Mouse (Mus musculus) liver, embryonic 11.5 days (tissue): ENCODE measurements around the gene Kpna2. TPM values are rescaled to one million over a fixed set of nuclear protein-coding genes. Genes with fewer than 3 reads are reported as not detected.
"Not testable (repeated sequence)": the region's sequence is repeated elsewhere in the genome, so short reads cannot be mapped to it uniquely, and the experiment has no call there.

ENCODE experiments used
- ATAC-seq: fragments of 200-750 bp; cut with Nextera tagmentation; replicated peaks from 2 replicates; pipeline ENCODE4 v1.8.0; 2017; ENCODE audit warnings: moderate number of reproducible peaks, mild to moderate bottlenecking, moderate TSS enrichment, moderate library complexity; ENCODE audit not compliant: low FRiP score
- DNase-seq: peaks from one replicate; pipeline ENCODE4 v3.0.0-alpha.2; 2017; ENCODE audit warnings: low spot score
- H3K27ac ChIP-seq: fragments of 300-500 bp; sonication (generic); 2 replicates; pipeline ENCODE4 v1.5.1; 2014; ENCODE audit warnings: mild to moderate bottlenecking, low read depth, low read length, control low read depth
- H3K27me3 ChIP-seq: fragments of 300-500 bp; sonication (generic); replicated peaks from 2 replicates; pipeline ENCODE4 v1.6.1; 2014; ENCODE audit warnings: low read length, mixed read lengths; ENCODE audit not compliant: control insufficient read depth, insufficient read depth
- H3K36me3 ChIP-seq: fragments of 300-500 bp; sonication (generic); 2 replicates; pipeline ENCODE4 v1.6.1; 2014; ENCODE audit warnings: mild to moderate bottlenecking, low read length, moderate library complexity, mixed read lengths; ENCODE audit not compliant: control insufficient read depth, insufficient read depth
- H3K4me1 ChIP-seq: fragments of 300-500 bp; sonication (generic); replicated peaks from 2 replicates; pipeline ENCODE4 v1.6.1; 2014; ENCODE audit warnings: low read length, mixed read lengths; ENCODE audit not compliant: control insufficient read depth, insufficient read depth
- H3K4me2 ChIP-seq: fragments of 300-500 bp; sonication (generic); 2 replicates; pipeline ENCODE4 v1.6.1; 2014; ENCODE audit warnings: mild to moderate bottlenecking, control low read depth, moderate library complexity
- H3K4me3 ChIP-seq: fragments of 300-500 bp; sonication (generic); 2 replicates; pipeline ENCODE4 v1.5.1; 2014; ENCODE audit warnings: low read depth, low read length, control low read depth
- H3K9ac ChIP-seq: fragments of 300-500 bp; sonication (generic); 2 replicates; pipeline ENCODE4 v1.6.1; 2014; ENCODE audit warnings: low read depth, low read length, control low read depth
- H3K9me3 ChIP-seq: fragments of 300-500 bp; sonication (generic); 2 replicates; pipeline ENCODE4 v1.6.1; 2016; ENCODE audit warnings: low read length, inconsistent platforms, mixed read lengths; ENCODE audit not compliant: control insufficient read depth
- WGBS: fragments of 180-500 bp; shearing (Covaris S2); extraction: QIAGEN DNeasy Blood & Tissue Kit; methylation state at CpG from one replicate; pipeline ENCODE4 v1.1.7; 2014; 5-methylcytosine and 5-hydroxymethylcytosine counted together
- polyA plus RNA-seq: library from polyadenylated mRNA; unstranded; fragments of >200 nt; fragmentation: Nextera tagmentation; extraction: Ambion mirVana; gene quantifications from 2 replicates; pipeline ENCODE4 v1.2.1, GENCODE M21; 2014

Kpna2 gene
- polyA plus RNA-seq, 1 experiment from 2014 or later, result 448 TPM

DNA sequence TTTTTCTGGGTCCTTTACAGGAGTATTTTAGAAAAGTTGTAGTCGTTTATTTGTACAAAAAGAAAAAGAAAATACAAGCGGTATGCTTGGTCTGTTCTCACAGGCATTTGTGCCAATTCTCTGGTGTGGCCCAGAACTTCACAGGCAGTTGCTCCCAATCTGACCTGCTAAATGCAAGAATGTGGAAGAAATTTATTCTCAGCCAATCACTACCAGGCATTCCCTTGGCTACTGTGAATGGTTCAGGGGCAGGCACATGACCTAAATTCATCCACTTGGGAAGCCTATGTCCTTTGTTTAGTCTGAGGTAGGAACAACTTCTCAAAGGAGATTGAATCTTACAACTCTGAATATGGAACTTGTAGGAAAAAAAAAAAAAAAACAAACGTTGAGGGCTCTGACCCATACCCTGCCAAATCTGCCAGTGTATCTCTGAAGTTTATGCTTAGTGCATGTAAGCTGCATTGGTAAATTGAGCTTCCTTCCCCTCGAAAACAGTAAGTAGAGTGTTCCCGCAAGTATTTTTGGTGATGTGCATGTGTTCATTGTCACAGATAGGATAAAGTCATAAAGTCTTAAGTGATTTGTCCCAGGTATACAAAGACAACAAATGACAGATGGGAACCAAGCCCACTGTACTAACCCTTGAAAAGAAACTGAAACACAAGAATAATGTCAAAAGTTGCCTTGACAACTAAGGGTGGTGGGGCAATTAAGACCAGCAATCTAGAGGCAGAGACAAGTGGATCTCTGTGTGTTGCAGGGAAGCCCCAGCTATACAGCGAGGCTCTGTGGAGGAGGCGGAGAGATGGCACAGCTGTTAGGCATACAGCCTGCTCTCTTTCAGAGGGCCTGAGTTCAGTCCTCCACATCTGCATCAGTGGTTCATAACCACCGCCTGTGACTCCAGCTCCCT is 2.7 kb upstream of the Kpna2 start:
- Histone ChIP-seq H3K4me1 (peaks cover 4% of the 10 kb centered on the region), H3K36me3 (peaks cover 3% of the 10 kb centered on the region), H3K9ac (no peak overlapping the region), H3K4me3 (no peak overlapping the region), H3K27ac (no peak overlapping the region), H3K9me3 (no peaks in the 10 kb centered on the region), H3K4me2 (no peak overlapping the region), H3K27me3 (no peaks in the 10 kb centered on the region)
- 60% methylated on average over 8 of the region's 8 CpGs for WGBS
- DNase-seq (no peak), ATAC-seq (no peak)

DNA sequence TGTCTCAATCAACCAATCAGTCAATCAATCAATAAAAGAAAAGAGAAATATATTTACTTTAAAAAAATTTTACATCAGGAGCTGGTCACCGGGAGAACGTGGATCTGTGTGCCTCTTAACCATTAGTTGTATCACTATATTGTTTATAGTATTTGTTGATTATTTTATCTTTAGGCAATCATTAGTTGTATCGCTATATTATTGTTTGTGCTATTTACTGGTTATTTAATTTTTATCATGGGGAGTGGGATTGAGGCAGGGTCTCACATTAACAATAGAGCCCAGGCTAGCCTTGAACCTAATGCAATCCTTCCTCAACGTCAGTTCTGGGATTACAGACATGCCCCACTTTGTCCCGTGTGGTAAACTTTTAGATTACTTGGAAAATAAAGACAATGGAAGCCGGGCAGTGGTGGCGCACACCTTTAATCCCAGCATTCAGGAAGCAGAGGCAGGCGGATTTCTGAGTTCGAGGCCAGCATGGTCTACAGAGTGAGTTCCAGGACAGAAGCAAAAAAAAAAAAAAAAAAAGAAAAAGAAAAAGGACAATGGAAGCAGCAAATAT is 690 bp upstream of the Kpna2 start:
- H3K4me2 ChIP-seq, result peak overlapping the region; percentile 68
- H3K36me3 ChIP-seq, result peaks cover 12% of the 10 kb centered on the region
- H3K9ac ChIP-seq, result peak overlapping the region; percentile 65
- DNase-seq, result no peak
- 79% methylated on average over 9 of the region's 9 CpGs for WGBS
- ATAC-seq, result no peak
- H3K4me1 ChIP-seq, result peaks cover 11% of the 10 kb centered on the region
- peak overlapping the region; percentile 92 for H3K4me3 ChIP-seq
- no peaks in the 10 kb centered on the region for H3K27me3 ChIP-seq
- H3K27ac ChIP-seq, result peak overlapping the region; percentile 59; the same call in 1 of the 2 replicates
- H3K9me3 ChIP-seq, result no peaks in the 10 kb centered on the region

DNA sequence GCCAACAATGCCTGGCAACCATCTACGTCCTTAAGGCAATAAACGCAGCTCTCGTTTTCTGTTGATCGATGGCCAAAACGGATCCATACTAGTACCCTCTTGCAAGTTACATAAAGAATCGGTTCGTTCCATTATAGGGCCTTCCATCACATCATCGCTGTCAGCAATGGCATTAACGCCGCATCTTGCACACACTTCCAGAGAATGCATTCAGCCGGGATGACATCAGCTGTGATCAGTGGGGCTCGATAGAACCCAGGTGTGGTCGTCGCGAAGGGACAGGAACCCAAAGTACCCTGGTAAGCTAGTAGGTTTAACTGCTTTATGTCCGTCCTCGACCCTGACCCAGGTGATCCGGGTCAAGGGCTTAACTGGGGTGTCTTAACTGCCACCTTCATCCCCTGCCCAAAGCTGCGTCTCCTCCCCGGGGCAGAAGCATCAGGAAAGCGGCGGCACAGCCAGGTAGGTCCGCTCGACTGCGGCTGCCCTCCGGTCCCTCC is 640 bp downstream of the Kpna2 start:
- peak overlapping the region; percentile 65 for H3K4me2 ChIP-seq
- WGBS, result under 1% methylated on average over 26 of the region's 26 CpGs
- peaks cover 25% of the 10 kb centered on the region for H3K36me3 ChIP-seq
- no peaks in the 10 kb centered on the region for H3K9me3 ChIP-seq
- H3K4me1 ChIP-seq, result peaks cover 21% of the 10 kb centered on the region
- peak overlapping the region; percentile 92 for H3K4me3 ChIP-seq
- no peaks in the 10 kb centered on the region for H3K27me3 ChIP-seq
- DNase-seq (no peak), ATAC-seq (peak; percentile 6; the same call in 1 of the 2 replicates)
- peak overlapping the region; percentile 99 for H3K9ac ChIP-seq
- H3K27ac ChIP-seq, result peak overlapping the region; percentile 88

DNA sequence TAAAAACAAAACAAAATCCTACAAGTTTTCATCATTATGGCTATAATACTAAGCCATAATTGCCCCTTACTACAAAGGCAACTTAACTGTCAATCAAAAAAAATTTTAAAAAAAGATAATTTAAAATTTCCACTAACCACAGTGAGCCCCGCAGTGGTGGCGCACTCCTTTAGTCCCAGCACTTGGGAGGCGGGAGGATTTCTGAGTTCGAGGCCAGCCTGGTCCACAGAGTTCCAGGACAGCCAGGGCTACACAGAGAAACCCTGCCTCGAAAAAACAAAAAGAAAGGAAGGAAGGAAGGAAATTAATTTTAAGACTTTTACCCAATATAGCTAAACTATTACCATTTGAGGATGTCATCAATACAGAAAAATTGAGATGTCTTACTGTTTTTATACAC is 1.4 kb downstream of the Kpna2 start:
- no peaks in the 10 kb centered on the region for H3K9me3 ChIP-seq
- H3K4me2 ChIP-seq, result peak overlapping the region; percentile 65
- H3K4me1 ChIP-seq, result peaks cover 21% of the 10 kb centered on the region
- 10% methylated on average over 5 of the region's 5 CpGs for WGBS
- DNase-seq (no peak), ATAC-seq (no peak)
- peaks cover 29% of the 10 kb centered on the region for H3K36me3 ChIP-seq
- H3K4me3 ChIP-seq, result peak overlapping the region; percentile 92
- H3K9ac ChIP-seq, result peak overlapping the region; percentile 99
- H3K27ac ChIP-seq, result no peak overlapping the region
- no peaks in the 10 kb centered on the region for H3K27me3 ChIP-seq

DNA sequence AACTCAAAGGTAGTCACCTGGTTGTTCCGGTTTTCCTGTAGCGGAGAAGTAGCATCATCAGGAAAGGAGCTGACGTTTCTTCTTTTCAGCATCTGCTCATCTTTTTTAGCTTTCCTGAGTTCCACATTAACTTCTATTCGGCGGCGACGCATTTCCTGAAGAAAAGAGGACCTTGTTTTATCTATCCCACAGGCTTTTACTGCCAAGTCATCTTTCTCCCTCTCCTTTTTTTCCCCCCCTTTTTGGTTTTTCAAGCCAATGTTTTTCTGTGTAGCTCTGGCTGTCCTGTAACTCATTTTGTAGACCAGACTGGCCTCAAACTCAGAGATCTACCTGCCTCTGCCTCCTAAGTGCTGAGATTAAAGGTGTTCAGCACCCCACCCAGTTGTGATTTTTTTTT is 2.8 kb downstream of the Kpna2 start:
- DNase-seq, H3K27me3 ChIP-seq, H3K9me3 ChIP-seq, ATAC-seq, H3K27ac ChIP-seq, H3K9ac ChIP-seq: not testable (repeated sequence)
- peaks cover 21% of the 10 kb centered on the region for H3K4me1 ChIP-seq
- H3K4me3 ChIP-seq, result peak overlapping the region; percentile 92
- peak overlapping the region; percentile 65 for H3K4me2 ChIP-seq
- 71% methylated on average over 7 of the region's 7 CpGs for WGBS
- peaks cover 33% of the 10 kb centered on the region for H3K36me3 ChIP-seq

DNA sequence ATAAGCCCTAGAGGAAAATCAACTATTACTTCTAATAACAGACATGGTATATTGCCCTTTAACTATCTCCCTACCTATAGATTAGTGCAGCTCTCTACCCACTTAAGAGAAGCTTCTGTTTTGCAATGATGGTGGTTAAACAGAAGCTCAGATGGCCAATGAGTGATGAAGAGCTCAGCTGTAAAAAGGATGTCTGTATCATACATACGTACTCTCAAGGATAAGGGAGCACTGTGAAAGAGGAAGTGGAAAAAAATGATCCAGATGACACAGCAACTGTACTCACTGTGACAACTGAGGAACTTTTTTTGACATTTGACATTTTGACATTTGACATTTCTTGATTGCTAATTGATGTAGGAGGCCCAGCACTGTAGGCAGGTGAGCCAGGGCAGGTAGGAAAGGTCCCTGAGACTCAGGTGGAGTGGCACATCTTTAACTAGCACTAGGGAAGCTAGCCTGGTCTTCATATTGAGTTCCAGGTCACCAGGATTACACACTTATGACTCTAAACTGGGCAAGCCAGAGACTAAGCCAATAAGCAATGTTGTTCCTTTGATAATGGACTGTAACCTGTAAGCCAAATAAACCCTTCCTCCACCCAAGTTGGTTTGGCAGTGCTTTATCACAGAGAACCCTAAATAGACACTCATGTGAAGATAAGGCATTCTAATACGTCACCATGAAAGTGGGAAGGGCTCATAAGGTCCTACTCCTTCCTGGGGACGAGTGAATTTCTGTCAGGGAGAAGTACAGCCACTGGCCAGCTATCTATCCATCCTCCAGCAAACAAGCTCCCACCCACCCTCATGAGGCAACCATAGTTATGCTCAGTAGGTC is 4.9 kb downstream of the Kpna2 start:
- DNase-seq, result no peak
- no peak overlapping the region for H3K9ac ChIP-seq
- peak; percentile 65 for ATAC-seq
- no peak overlapping the region for H3K4me3 ChIP-seq
- peaks cover 21% of the 10 kb centered on the region for H3K4me1 ChIP-seq
- H3K4me2 ChIP-seq, result peak overlapping the region; percentile 22; the same call in 1 of the 2 replicates
- no peaks in the 10 kb centered on the region for H3K27me3 ChIP-seq
- 0 out of 2 replicates have a peak overlapping the region, but pooled peaks have one; percentile 23 for H3K27ac ChIP-seq
- peaks cover 48% of the 10 kb centered on the region for H3K36me3 ChIP-seq
- H3K9me3 ChIP-seq, result no peaks in the 10 kb centered on the region
- WGBS, result 42% methylated on average over 3 of the region's 3 CpGs

DNA sequence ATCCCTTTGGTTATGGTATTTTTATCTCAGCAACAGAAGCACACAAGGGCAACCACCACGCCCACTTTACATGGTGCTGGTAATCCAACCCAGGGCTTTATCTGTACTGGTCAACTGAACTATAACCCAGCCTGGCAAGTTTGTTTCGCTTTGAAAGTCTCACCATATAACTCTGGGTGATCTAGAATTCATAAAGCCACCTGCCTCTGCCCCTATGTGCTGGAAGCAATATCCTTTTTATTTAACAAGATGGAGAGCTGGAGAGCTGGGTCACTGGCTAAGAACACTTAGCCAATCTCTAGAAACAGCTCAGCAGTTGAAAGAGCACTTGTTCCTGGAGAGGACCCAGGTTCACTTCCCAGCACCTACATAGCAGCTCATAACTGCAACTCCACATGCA is 12.0 kb downstream of the Kpna2 start:
- Histone ChIP-seq H3K9me3 (no peaks in the 10 kb centered on the region), H3K27ac (no peak overlapping the region), H3K4me3 (no peak overlapping the region), H3K9ac (no peak overlapping the region), H3K4me1 (no peaks in the 10 kb centered on the region), H3K36me3 (peaks cover 37% of the 10 kb centered on the region; the same call in 1 of the 2 replicates), H3K4me2 (no peak overlapping the region), H3K27me3 (no peaks in the 10 kb centered on the region)
- 72% methylated on average over 2 of the region's 2 CpGs for WGBS
- ATAC-seq, result 0 out of 2 replicates have a peak, but pooled peaks have one; percentile 32
- no peak for DNase-seq

DNA sequence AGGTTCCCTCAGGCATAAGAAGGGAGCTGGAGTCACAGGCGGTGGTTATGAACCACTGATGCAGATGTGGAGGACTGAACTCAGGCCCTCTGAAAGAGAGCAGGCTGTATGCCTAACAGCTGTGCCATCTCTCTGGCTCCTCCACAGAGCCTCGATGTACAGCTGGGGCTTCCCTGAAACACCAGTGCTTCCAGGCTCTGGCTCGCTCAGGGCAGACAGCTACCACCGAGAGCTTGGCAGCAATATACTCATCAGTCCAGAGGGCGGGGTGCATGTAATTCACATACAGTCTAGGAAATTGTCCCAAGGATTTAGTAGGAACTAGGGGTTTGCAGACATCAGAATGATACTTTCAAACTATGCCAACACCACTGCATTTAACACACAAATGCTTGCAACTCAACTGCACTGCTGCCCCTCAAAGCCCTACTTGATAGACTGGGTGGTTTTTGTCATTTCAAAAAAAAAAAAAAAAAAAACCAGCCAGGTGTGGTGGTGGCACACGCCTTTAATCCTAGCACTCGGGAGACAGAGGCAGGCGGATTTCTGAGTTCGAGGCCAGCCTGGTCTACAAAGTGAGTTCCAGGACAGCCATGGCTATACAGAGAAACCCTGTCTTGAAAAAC is 13.2 kb downstream of the Kpna2 start:
- not testable (repeated sequence) for H3K27ac ChIP-seq, H3K4me3 ChIP-seq, H3K4me1 ChIP-seq, H3K9me3 ChIP-seq, H3K9ac ChIP-seq, H3K27me3 ChIP-seq, H3K4me2 ChIP-seq, DNase-seq
- ATAC-seq, result 0 out of 2 replicates have a peak, but pooled peaks have one; percentile 35
- peaks cover 31% of the 10 kb centered on the region; the same call in 1 of the 2 replicates for H3K36me3 ChIP-seq
- 87% methylated on average over 9 of the region's 9 CpGs for WGBS
